Mouse (Mus musculus) small intestine, adult 2 months (tissue): ENCODE measurements at regions not wholly inside any gene's neighbourhood (a gene's known extent, or its start where the extent isn't known, plus 50 kb on each side); places are given as distances from the start of the nearest gene placed in this dataset.

Experiments used
- CTCF ChIP-seq: fragments of 200-500 bp; IDR thresholded peaks from 2 replicates; pipeline ENCODE4 v1.5.1; 2012; ENCODE audit warnings: low read depth, mild to moderate bottlenecking, control low read depth, inconsistent platforms, low read length, moderate library complexity, mixed read lengths; ENCODE audit not compliant: insufficient replicate concordance, insufficient read length; ENCODE audit errors: extremely low read depth
- POLR2A ChIP-seq: fragments of 200-500 bp; IDR thresholded peaks from 2 replicates; pipeline ENCODE4 v1.6.1; 2012; ENCODE audit warnings: low read depth, mild to moderate bottlenecking, control low read depth, inconsistent platforms, low read length, moderate library complexity

- TF ChIP-seq CTCF (no peak), POLR2A (no peak)
Observed at GRCm38 (mm10) chr15:5561783-5562182, 317.8 kb upstream of the Ptger4 start.
